Mouse (Mus musculus) left cerebral cortex, adult 2 months (tissue): Measurements from ENCODE around the gene B3galt4. TPM values are rescaled to one million over a fixed set of nuclear protein-coding genes. Genes with fewer than 3 reads are reported as not detected.
"Not testable (repeated sequence)": the region's sequence is repeated elsewhere in the genome, so short reads cannot be mapped to it uniquely, and the experiment has no call there.

Experiments
- DNase-seq, 2 experiments: peaks; one replicate each; pipeline ENCODE4 v3.0.0; 2021 to 2022; ENCODE audit warnings: low spot score in 2 of 2, mixed read lengths in 1 of 2; ENCODE audit errors: extremely low spot score in 1 of 2
- H3K27ac ChIP-seq: fragments of 200-600 bp; 2 replicates; pipeline ENCODE4 v1.8.1; 2022
- H3K4me3 ChIP-seq: fragments of 200-600 bp; 2 replicates; pipeline ENCODE4 v1.8.1; 2022
- CTCF ChIP-seq: fragments of 200-600 bp; IDR thresholded peaks from 2 replicates; pipeline ENCODE4 v1.8.1; 2022; ENCODE audit warnings: antibody characterized with exemption, mild to moderate bottlenecking, moderate library complexity
- intact Hi-C: fragments of 180-260 bp; cut with DNase I; formaldehyde crosslinking; loops from one replicate; pipeline ENCODE4 v1.15.1; 2025
- total RNA-seq, 2 experiments: library from RNA; stranded (reverse); gene quantifications; 2 replicates each; pipeline ENCODE4 v1.2.3; 2021

Gene B3galt4
- total RNA-seq, 2 experiments from 2014 or later = 6.3 to 6.5 TPM

DNA sequence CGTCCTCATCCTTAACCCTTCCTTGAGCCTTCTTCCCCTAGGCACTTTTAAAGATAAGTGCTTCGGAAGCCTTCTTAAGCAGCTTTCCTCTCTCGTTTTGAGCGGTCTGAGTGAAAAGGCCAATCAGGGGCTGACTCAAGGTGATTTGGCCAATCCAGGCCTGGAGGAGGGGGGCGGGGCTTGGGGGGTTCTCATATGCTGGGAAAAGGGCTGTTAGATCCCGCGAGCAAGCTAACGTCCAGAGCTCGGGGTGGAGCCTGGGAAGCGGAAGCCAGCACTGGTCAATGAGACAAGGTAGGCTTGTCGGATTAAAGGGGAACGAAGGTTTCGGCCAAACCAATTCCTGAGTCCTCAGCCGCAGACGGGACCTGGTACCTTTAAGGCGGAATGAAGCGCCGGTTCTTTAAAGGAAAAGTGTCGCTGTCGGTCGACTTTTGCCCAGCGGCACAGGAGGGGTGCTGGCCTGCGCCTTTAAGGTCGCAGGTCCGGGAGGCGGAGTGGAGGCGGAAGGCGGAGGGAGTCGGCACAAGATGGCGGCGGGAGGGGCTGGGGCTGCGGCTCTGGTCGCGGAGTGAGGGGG, 35.5 kb downstream of the B3galt4 start, which contains the start of the genes Tapbp and Zbtb22:
Tapbp (plus strand) TSS at position 229 of the 580 bp plus-strand sequence.
Zbtb22 (plus strand) TSS at position 234 of the 580 bp plus-strand sequence.
- intact Hi-C loops = no loop called here
- peak; percentile 96 to 97 for DNase-seq
- TF ChIP-seq CTCF = no peak
- Histone ChIP-seq H3K27ac (peak within 1 kb of the TSS; percentile 53; the same call in 1 of the 2 replicates), H3K4me3 (peak within 1 kb of the TSS; percentile 56)

DNA sequence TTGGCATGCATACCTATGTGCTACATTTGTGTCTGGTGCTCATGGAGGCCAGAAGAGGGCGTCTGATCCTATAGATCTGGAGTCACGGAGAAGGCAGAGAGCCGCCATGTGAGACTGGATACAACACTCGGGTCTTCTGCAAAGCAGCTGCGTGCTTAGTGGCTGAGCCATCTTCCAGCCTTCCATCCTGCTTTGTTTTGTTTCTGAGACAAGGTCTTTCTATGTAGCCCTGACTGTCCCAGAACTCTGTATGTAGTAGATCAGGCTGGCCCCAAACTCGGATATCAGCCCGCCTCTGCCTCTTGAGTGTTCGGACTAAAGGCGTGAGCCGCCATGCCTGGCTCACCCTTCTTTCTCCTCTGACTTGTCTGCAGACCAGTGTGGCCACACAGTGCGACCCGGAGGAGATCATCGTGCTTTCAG, 36.3 kb downstream of the B3galt4 start:
- no peak; the same call in 1 of the 2 replicates for TF ChIP-seq CTCF
- H3K27ac ChIP-seq = no peak overlapping the region
- no peak overlapping the region; the same call in 1 of the 2 replicates for H3K4me3 ChIP-seq
- intact Hi-C loops = no loop called here
- no peak for DNase-seq

DNA sequence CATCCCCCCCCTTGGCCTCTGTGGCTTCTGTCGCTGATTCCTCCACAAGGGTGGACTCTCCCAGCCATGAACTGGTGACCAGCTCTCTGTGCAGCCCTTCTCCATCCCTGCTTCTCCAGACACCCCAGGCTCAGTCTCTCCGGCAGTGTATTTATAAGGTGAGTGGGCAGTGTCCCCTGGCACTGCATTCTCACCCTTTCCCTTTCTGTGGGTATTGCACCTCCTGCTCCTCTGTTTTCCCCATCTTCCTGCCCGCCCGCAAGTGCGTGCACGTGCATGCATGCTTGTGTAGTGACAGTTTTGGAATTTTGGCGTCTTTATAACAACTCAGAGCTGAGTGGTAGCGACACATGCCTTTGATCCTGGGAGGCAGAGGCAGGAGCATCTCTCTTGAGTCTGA, 37.4 kb downstream of the B3galt4 start:
- intact Hi-C loops = no loop called here
- Histone ChIP-seq H3K27ac (no peak overlapping the region), H3K4me3 (no peak overlapping the region)
- DNase-seq = no peak
- no peak for TF ChIP-seq CTCF

DNA sequence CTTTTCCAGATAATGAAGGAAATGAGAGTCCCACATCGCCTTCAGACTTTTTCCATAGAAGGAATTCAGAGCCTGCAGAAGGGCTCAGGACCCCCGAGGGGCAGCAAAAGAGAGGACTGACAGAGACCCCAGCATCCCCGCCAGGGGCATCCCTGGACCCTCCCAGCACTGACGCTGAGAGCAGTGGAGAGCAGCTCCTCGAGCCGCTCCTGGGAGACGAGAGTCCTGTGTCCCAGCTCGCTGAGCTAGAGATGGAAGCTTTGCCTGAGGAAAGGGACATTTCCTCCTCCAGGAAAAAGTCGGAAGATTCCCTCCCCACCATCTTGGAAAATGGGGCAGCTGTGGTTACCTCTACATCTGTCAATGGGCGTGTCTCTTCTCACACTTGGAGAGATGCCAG, 38.0 kb downstream of the B3galt4 start:
- TF ChIP-seq CTCF = no peak
- Histone ChIP-seq H3K4me3 (no peak overlapping the region), H3K27ac (no peak overlapping the region)
- no peak for DNase-seq
- intact Hi-C loops = no loop called here

DNA sequence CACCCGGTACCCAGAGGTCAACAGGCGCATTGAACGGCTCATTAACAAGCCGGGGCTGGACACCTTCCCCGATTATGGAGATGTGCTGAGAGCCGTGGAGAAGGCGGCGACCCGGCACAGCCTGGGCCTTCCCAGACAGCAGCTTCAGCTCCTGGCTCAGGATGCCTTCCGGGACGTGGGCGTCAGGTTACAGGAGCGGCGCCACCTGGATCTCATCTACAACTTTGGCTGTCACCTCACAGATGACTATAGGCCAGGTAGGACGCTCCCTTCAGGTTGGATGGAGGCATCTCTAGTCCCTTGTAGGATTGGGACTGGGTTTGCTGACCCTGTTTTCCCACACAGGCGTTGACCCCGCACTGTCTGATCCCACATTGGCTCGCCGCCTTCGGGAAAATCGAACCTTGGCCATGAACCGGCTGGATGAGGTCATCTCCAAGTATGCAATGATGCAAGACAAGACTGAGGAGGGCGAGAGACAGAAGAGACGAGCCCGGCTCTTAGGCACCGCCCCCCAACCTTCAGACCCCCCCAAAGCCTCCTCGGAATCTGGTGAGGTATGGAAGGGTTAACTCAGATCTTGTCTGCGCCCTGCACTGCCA, 39.4 kb downstream of the B3galt4 start:
- Histone ChIP-seq H3K4me3 (no peak overlapping the region), H3K27ac (no peak overlapping the region)
- TF ChIP-seq CTCF = no peak
- DNase-seq = no peak
- intact Hi-C loops = no loop called here

DNA sequence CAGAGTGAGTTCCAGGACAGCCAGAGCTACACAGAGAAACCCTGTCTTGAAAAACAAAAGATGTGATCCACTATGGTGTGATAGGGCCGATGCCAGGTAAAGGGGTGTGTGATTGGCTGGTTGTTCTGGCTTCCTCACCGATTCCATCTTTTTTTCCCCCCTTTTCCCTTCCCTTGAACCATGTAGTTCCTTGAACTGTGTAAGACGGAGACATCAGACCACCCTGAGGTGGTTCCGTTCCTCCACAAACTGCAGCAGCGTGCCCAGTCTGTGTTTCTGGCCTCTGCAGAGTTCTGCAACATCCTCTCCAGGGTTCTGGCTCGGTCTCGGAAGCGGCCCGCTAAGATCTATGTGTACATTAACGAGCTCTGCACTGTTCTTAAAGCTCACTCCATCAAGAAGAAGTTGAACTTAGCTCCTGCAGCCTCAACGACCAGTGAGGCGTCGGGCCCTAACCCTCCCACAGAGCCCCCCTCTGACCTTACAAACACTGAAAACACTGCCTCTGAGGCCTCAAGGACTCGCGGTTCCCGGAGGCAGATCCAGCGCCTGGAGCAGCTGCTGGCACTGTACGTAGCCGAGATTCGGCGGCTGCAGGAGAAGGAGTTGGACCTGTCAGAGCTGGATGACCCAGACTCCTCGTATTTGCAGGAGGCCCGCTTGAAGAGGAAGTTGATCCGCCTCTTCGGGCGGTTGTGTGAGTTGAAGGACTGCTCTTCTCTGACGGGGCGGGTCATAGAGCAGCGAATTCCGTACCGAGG, 40.1 kb downstream of the B3galt4 start:
- Histone ChIP-seq H3K27ac (no peak overlapping the region), H3K4me3 (no peak overlapping the region)
- TF ChIP-seq CTCF = no peak
- intact Hi-C loops = no loop called here
- DNase-seq = peak in 1 of 2 experiments; percentile 8

DNA sequence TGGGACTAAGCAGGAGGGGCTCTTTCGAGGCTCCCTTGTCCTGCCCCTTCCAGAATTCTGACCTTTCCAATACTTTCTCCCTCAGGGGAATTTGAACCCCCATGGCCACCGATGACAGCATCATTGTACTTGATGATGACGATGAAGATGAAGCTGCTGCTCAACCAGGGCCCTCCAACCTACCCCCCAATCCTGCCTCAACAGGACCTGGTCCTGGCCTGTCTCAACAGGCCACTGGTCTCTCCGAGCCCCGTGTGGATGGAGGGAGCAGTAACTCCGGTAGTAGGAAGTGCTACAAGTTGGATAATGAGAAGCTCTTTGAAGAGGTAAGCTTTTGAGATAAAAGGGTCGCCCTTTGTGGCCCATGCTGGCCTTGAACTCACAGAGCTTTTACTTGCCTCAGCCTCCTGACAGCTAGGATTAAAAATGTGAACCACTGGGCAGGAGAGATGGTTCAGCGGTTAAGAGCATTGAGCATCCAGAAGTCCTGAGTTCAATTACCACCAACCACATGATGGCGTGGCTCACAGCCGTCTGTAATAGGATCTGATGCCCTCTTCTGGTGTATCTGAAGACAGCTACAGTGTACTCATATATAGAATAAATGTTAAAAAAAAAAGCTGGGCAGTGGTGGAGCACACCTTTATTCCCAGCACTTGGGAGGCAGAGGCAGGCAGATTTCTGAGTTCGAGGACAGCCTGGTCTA, 40.8 kb downstream of the B3galt4 start:
- no peak for DNase-seq
- intact Hi-C loops = no loop called here
- peak; percentile 19 for TF ChIP-seq CTCF
- Histone ChIP-seq H3K4me3 (peak overlapping the region; percentile 76), H3K27ac (peak overlapping the region; percentile 90)

DNA sequence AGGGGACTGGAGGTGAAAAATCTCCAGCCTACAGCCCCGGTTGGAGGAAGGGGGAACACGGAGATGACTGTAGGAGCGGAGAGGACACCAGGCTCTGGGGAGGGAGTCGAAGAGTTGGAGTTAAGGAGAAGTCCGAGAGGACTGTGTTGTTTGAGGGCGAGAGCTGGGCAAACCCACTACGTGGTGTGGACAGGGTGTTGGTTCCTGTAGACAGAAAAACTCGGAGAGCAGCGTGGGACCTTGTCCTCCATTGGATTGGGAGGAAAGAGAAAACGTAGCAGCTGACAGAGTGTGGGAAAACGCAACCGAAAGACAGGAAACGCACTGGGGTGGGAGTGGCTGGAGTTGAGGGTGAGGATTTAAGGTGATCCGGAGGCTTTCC, 41.4 kb downstream of the B3galt4 start:
- intact Hi-C loops = loop anchor here (1.0 kb wide), 1 partner anchor 20 kb away; the partner anchor contains the start of gene Kifc1
- DNase-seq = no peak
- TF ChIP-seq CTCF = no peak
- Histone ChIP-seq H3K4me3 (peak overlapping the region; percentile 76), H3K27ac (peak overlapping the region; percentile 90)

DNA sequence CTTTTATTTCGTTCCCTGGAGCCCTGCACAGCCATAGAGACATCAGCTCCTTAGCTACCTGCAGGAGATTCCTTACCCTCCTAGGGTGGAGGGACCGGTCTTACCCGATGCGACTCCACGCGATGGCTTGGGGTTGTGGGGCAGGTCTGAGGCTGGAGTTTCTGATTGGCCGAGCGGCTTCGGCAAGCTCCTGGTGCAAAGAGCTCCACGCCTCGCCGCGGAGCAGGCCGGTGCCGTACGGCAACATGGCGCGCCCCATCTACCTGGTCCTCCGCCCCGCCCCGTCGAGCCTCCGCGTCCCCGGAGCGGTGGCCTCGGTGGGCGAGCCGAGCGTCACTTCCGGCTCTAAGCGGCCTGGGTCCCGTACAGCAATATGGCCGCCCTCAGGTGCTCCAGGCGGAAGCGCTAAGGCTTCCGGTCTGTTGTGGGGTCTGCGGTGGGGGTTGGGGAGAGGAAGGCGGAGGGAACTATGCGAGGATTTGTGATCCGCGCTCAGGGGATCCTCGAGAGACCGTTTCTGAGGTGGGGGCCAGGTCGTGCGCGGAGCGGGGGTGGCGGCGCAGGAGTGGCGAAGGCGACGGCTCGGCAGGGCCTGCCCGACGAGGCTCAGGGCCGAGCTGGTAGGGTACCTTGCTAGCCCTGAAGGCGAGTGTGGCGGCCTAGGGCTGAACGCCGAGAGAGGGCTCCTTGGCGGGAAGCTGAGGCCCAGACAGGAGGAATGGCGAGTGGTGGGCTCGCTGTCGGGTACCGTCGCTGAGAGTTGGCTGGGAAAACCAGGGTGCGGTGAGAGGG, 42.0 kb downstream of the B3galt4 start, which contains the start of gene Daxx:
Daxx (plus strand) TSS at position 338 of the 792 bp plus-strand sequence.
- peak; percentile 98 to 99 for DNase-seq
- no peak for TF ChIP-seq CTCF
- Histone ChIP-seq H3K4me3 (peak within 1 kb of the TSS; percentile 76), H3K27ac (peak within 1 kb of the TSS; percentile 90)
- intact Hi-C loops = loop anchor here (1.0 kb wide), 1 partner anchor 19 kb away; the partner anchor contains the start of gene Kifc1

DNA sequence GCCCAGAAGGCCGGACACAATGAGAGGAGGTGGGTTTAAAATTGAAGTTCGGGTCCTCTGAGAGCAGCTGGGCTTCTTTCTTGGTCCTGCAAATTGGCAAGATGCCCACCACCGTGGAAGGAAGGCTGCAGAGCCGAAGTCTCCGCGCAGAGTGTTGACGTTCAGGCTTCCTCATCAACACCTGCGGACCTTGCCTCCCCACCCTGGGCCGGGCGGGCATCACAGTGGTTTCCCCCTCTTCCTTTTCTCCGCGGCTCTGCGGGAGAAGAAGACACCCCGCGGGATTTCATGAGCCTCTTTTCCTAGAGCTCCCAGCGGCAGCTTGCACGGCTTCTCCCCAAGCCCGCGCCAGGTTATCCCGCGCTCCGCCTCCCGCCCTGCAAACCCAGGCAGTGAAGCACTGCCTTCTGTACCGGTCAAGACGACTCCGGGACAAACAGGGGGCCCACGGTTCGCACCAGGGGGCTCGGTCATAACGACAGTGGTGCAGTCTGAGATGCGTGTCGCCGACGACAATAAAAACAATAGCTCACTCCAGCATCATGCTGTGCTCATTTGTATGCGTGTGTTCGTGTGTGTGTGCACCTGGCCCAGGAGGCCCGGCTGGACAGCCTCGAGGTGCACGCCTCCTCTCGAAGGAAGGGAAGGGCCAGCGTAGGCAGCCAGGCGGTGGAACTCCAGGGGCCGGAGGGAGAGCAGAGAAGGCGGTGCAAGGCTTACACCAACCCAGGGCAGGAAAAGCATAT, 42.8 kb downstream of the B3galt4 start:
- H3K4me3 ChIP-seq = peak overlapping the region; percentile 76
- DNase-seq = peak; percentile 53 to 59
- TF ChIP-seq CTCF = no peak
- intact Hi-C loops = loop anchor here (1.0 kb wide), 1 partner anchor 18 kb away; the partner anchor contains the start of gene Kifc1
- peak overlapping the region; percentile 90 for H3K27ac ChIP-seq

DNA sequence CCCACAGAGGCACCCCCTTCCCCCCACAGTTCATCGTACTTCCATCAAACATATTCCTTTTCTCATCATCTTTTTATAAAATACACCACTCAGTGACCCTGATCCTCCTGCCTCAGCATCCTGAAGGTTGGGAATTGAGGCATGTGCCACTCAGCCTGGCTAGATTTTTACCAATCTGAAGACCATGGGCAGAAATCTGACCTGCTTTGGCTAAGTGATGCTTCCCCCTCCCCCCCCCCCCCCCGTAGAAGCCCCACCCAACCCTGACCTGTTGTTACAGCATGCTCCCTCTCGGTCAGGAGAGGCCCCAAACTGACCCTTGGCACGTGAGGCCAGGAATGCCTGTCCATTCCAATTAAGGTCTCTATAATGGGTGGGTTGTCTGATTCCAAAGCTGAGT, 46.5 kb downstream of the B3galt4 start, which contains the start of gene Platr17:
Platr17 (plus strand) TSS at position 301 of the 400 bp plus-strand sequence.
- intact Hi-C loops, H3K4me3 ChIP-seq, H3K27ac ChIP-seq, DNase-seq: not testable (repeated sequence)

DNA sequence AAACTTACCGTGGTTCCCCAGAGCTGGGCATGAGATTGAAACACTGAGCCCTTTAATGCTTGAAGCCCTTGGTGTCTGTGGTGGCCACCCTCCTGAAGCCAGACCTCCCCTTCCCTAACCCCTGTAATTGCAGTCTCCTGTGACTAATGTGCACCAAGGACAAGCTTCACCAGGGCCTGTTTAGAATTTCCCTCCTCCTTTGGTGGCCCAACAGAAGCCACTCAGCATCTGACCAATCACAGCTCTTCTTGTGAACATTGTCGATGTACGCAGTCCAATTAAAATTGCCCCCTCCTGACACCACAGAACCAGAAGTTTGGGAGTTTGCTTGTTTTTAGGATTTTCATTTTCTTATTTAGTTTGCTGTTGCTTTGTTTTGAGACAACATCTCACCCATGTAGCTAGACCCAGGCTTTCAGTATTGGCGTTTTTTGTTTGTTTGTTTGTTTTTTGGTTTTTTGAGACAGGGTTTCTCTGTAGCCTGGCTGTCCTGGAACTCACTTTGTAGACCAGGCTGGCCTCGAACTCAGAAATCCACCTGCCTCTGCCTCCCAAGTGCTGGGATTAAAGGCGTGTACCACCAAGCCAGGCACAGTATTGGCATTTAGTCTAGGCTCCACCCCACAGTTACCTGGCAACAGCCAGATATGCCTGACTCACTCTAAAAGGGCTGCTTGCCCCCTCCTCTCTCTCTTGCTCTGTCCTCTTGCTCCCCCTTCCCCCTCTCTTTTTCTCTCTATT, 47.2 kb downstream of the B3galt4 start:
- intact Hi-C loops, H3K27ac ChIP-seq, DNase-seq, H3K4me3 ChIP-seq: not testable (repeated sequence)
